Mouse (Mus musculus): ENCODE results near the gene Fam178b.

DNA sequence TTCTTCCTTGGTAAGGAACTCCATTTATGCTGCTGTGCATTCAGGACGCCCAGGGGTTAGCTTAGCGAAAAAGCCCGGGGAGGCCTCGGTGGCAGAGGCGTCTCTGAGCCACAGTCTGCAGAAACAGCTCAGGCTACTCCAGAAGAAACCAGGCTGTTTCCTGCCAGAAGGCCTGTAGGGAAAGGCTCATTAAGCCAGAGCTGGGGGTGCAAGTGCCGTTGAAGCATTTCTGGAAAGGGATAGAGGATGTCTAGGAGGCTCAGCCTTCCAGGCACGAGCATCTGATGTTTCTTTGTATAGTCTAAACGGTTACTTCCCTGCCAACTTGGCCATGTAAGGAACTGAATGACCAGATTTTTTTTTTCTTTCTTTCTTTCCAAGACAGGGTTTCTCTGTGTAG is 54.4 kb downstream of the Fam178b start:
- TF ChIP-seq EP300 (IDR thresholded peaks at IDR 0.05; ENCODE audit: insufficient read depth, low read depth, low read length) (no peak), CTCF (IDR thresholded peaks at IDR 0.05; ENCODE audit: low read depth, low read length) (no peak)
